Mouse (Mus musculus): Measurements from ENCODE around the gene Cyp2d9. TPM values are rescaled to one million over a fixed set of nuclear protein-coding genes. Genes with fewer than 3 reads are reported as not detected.

Gene Cyp2d9
- total and polyA plus RNA-seq, 3 experiments = not detected

DNA sequence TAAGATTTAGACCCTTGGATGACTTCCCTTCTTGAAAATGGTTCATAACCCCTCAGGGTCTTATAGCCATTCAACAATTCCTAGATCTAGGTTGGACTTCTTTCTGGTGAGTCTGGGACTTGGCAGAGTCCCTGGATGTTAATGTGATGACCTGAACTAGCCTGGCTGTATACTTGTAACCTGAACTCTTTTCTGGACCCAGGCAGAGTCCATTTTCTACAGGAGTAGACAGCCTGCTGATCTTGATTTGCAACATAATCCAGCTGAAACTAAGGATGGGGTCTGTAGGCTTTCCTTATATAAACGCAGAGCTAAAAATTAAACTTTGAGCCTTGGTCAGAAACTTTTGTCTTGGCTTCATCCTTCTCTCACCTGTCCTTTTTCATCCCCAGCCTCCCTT, 14.6 kb upstream of the Cyp2d9 start:
- DNase-seq (ENCODE audit: extremely low read depth) = no peak
- peaks cover 4 to 7% of the 10 kb centered on the region in 2 experiments for H3K4me1 ChIP-seq (ENCODE audit: control insufficient read depth in 1 of 2, insufficient read depth in 2 of 2)
- H3K27ac ChIP-seq (ENCODE audit: insufficient read depth, low read depth) = no peak overlapping the region
- no peaks in the 10 kb centered on the region for H3K79me2 ChIP-seq (replicated peaks; ENCODE audit: control insufficient read depth, extremely low read depth, insufficient read depth, poor library complexity, severe bottlenecking)
- no peaks in the 10 kb centered on the region for H3K9me3 ChIP-seq (replicated peaks; ENCODE audit: low read length)
- H3K36me3 ChIP-seq (replicated peaks in 1 of 2; ENCODE audit: control insufficient read depth in 1 of 2, insufficient read depth in 1 of 2, low read length in 1 of 2) = no peaks in the 10 kb centered on the region
- in situ Hi-C loops (cut with MboI; ENCODE audit: low pct_ligation_motif_present, low pct_unique_long_range_greater_than_20kb, low sequenced_read_pairs) (loop anchor here (10.0 kb wide), 1 partner anchor 64 kb away; the partner anchor contains the start of gene Ndufa6), dilution Hi-C loops (cut with MboI; ENCODE audit: extremely low pct_ligation_motif_present, extremely low pct_unique_long_range_greater_than_20kb, low sequenced_read_pairs) (no loop called here)
- no peak overlapping the region for H3K4me3 ChIP-seq (replicated peaks in 1 of 3; ENCODE audit: low read depth in 2 of 3, low read length in 2 of 3, poor library complexity in 1 of 3)
- H3K4me2 ChIP-seq (ENCODE audit: insufficient read depth, low read depth, poor library complexity, severe bottlenecking) = no peak overlapping the region
- TF ChIP-seq RCOR1 (conservative IDR thresholded peaks at IDR 0.05; ENCODE audit: low read depth, low read length) = no peak
- TF ChIP-seq ETS1 (conservative IDR thresholded peaks at IDR 0.05; ENCODE audit: low read depth, low read length) = no peak
- no peak for TF ChIP-seq CHD2 (IDR thresholded peaks at IDR 0.05; ENCODE audit: low read length)
- no peak for TF ChIP-seq NRF1 (IDR thresholded peaks at IDR 0.05; ENCODE audit: low read depth, low read length)
- TF ChIP-seq NELFE (IDR thresholded peaks at IDR 0.05; ENCODE audit: low read depth, low read length) = no peak
- TF ChIP-seq MAX (IDR thresholded peaks at IDR 0.05; ENCODE audit: low read length) = no peak
- TF ChIP-seq MEF2A (IDR thresholded peaks at IDR 0.05; ENCODE audit: borderline replicate concordance, low read depth, low read length) = no peak
- no peak for TF ChIP-seq CHD1 (IDR thresholded peaks at IDR 0.05; ENCODE audit: low read depth, low read length)
- no peak for TF ChIP-seq ZKSCAN1 (IDR thresholded peaks at IDR 0.05; ENCODE audit: borderline replicate concordance, low read depth, low read length)
- TF ChIP-seq SMC3 (IDR thresholded peaks at IDR 0.05; ENCODE audit: low read depth, low read length) = no peak
- TF ChIP-seq UBTF (IDR thresholded peaks at IDR 0.05; ENCODE audit: low read depth, low read length) = no peak
- TF ChIP-seq PAX5 (IDR thresholded peaks at IDR 0.05; ENCODE audit: low read length) = no peak
- TF ChIP-seq JUND (conservative IDR thresholded peaks at IDR 0.05; ENCODE audit: low read depth, low read length) = no peak
- no peak for TF ChIP-seq MXI1 (IDR thresholded peaks at IDR 0.05; ENCODE audit: low read depth, low read length)
- TF ChIP-seq ZMIZ1 (IDR thresholded peaks at IDR 0.05; ENCODE audit: low read depth, low read length) = no peak
- no peak for TF ChIP-seq USF1 (IDR thresholded peaks at IDR 0.05; ENCODE audit: low read depth, low read length)
- TF ChIP-seq USF2 (conservative IDR thresholded peaks at IDR 0.05; ENCODE audit: low read depth, low read length) = no peak
- peaks cover 57% of the 10 kb centered on the region for H3K27me3 ChIP-seq (replicated peaks)
- no peak overlapping the region for H3K9ac ChIP-seq (ENCODE audit: insufficient read depth, low read depth)

DNA sequence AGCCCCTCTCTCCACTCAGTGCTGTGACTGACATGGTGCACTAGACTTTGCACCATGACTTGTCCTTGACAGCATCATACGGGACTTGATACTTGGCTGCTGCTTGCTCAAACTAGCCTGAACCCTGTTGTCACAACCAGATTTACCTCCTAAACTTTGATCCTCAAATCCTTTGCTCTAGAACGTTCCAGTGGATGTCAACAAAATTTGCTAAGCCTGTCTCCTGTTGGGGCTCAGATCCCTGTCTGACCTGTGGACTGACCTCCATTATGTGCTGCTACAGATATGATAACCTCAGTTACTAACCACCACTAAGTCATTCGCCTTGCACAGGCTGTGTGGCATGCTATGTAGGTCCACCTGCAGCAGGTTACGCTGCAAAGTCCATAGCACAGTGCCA, 10.3 kb upstream of the Cyp2d9 start:
- H3K27me3 ChIP-seq (replicated peaks) = peaks cover 65% of the 10 kb centered on the region
- no peak for TF ChIP-seq MYC (IDR thresholded peaks at IDR 0.05; ENCODE audit: low read depth, low read length)
- DNase-seq (ENCODE audit: extremely low read depth) = no peak
- H3K9ac ChIP-seq (ENCODE audit: insufficient read depth, low read depth) = no peak overlapping the region
- no peak overlapping the region for H3K4me2 ChIP-seq (ENCODE audit: insufficient read depth, low read depth, poor library complexity, severe bottlenecking)
- no peaks in the 10 kb centered on the region for H3K9me3 ChIP-seq (replicated peaks; ENCODE audit: low read length)
- no peak overlapping the region for H3K27ac ChIP-seq (ENCODE audit: insufficient read depth, low read depth)
- H3K79me2 ChIP-seq (replicated peaks; ENCODE audit: control insufficient read depth, extremely low read depth, insufficient read depth, poor library complexity, severe bottlenecking) = no peaks in the 10 kb centered on the region
- no peaks in the 10 kb centered on the region for H3K4me1 ChIP-seq (ENCODE audit: control insufficient read depth in 1 of 2, insufficient read depth in 2 of 2)
- H3K4me3 ChIP-seq (replicated peaks in 1 of 3; ENCODE audit: low read depth in 2 of 3, low read length in 2 of 3, poor library complexity in 1 of 3) = no peak overlapping the region
- dilution Hi-C loops (cut with MboI; ENCODE audit: extremely low pct_ligation_motif_present, extremely low pct_unique_long_range_greater_than_20kb, low sequenced_read_pairs) (no loop called here), in situ Hi-C loops (cut with MboI; ENCODE audit: low pct_ligation_motif_present, low pct_unique_long_range_greater_than_20kb, low sequenced_read_pairs) (no loop called here)
- no peaks in the 10 kb centered on the region for H3K36me3 ChIP-seq (replicated peaks in 1 of 2; ENCODE audit: control insufficient read depth in 1 of 2, insufficient read depth in 1 of 2, low read length in 1 of 2)

Measured in CH12.LX (cell line).